Mouse (Mus musculus): ENCODE measurements around the gene Pnpla2.

The Pnpla2 gene

DNA sequence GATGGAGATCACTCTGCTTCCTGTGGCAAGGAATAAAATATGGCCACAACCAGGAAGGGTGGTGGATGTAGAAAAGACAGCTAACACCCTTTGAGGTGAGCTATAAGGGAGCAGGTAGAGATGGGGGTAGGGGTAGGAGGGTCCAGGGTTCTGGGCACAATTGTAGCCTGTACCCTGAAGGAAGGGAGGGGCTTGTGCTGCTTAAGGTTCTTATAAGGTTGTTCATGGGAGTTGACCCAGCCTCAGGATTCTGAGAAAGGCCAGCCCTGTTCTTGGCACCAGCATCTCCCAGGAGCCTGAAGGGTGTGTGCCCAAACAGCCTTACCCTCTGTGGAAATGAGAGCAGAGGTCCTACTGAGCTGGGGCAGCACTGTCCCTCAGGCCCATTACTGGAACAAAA, 3.1 kb upstream of the Pnpla2 start:
- DNase-seq = no peak

DNA sequence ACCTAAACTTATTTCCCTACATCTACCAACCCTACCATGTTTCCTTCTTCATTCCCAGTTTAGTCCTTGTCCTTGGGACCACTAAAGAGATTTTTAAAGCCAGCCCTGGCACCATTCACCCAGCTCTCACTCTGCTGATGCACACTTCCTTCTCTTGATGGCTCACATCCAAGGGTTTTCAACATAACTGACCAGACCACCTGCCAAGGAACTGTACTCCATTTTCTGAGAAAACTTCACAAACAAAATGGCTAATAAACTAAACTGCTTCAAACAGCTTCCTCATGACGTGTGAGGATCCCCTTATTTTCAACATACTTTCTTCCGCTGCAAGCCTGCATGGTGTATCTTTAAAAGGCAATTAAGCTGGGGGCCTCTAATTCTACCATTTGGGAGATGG, 1.4 kb upstream of the Pnpla2 start:
- no peak for DNase-seq

GRCm38 (mm10) chr7:141455610-141456314, 764 bp downstream of the Pnpla2 start:
- peak; percentile 60 for DNase-seq

DNA sequence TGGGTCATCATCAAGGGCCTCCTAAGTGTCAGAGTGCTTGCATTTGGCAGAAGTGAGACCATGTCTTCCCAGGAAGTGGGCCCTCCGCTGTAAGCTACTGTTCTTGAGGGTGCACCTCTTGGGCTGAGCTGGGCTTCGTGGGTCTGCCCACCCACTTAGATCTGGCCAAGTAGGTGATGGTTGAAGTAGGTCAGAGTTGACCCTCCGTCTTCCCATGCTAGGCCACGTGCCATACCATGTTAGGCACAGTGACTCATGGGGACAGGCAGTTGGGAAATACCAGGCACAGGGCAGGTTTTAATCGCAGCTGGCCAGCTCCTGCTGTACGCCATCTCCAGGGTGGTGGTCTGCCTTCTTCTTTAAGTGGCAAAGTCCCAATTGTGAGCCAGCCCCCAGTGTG, 1.7 kb downstream of the Pnpla2 start:
- DNase-seq = peak; percentile 9

GRCm38 (mm10) chr7:141457236-141457635, 2.2 kb downstream of the Pnpla2 start:
- DNase-seq = peak; percentile 11

DNA sequence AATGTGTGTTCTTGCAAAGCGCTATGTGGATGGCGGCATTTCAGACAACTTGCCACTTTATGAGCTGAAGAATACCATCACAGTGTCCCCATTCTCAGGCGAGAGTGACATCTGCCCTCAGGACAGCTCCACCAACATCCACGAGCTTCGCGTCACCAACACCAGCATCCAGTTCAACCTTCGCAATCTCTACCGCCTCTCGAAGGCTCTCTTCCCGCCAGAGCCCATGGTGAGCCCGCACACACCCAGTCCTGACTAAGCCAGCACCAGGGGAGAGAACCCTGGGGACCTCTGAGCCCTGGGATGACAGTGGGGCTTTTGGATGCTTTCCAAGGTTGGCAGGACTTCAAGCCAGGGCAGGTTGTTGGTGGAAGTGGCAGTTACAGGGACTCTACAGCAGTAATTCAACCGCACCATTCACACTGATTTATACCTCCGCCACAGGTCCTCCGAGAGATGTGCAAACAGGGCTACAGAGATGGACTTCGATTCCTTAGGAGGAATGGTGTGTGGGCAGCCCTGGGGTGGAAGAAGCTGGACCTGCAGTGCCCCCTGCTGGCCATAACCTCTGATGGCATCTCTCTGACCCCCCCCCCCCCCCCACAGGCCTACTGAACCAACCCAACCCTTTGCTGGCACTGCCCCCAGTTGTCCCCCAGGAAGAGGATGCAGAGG, 3.1 kb downstream of the Pnpla2 start:
- DNase-seq = peak; percentile 81

- no peak for DNase-seq
Observed at GRCm38 (mm10) chr7:141458661-141459060, 3.7 kb downstream of the Pnpla2 start.

GRCm38 (mm10) chr7:141459301-141459711, 4.3 kb downstream of the Pnpla2 start:
- peak; percentile 18 for DNase-seq

GRCm38 (mm10) chr7:141460001-141460390, 5.0 kb downstream of the Pnpla2 start:
- no peak for DNase-seq

- no peak for DNase-seq
Observed at GRCm38 (mm10) chr7:141460391-141461113, 5.6 kb downstream of the Pnpla2 start, which contains the start of gene Cracr2b. Gene Cracr2b, plus strand, starts transcription at chr7:141461094.

DNA sequence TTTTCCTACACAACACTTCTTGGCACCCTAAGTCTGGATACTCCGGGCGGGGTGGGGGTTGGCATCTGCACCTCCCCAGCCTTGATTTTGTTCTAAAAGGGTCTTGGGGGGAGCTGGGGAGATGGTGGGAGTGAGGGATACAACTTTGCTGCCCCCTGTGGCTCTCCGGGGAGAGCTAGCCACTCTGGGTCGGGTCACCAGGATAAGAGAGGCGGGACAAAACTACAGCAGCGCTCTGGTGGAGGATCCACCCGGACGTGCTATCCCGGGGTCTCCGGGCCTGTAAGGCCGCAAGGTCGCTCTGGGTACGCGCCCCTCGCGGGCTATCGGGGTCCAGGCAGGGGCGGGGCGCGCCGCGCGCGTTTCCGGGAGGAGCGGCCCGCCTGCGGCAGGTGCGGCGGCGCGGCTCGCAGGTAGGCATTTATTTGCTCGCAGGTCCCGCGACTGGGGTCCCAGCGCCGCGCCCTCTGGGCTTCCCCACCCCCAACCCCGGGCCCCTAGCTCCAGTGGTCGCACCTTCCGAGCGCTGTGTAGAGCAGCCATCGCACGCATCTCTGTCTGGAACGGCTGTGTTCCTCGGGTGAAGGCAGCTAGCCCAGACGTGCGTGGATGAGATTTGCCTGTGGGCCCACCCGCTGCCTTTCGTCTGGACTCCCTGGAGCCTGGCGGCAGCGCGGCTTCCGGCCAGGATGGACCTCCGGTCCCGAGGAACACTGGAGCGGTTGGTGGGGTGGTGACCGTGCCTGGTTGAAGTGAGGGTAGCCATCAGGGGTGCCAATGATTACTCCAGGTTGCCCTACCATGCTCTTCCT, 6.7 kb downstream of the Pnpla2 start:
- peak; percentile 60 for DNase-seq

GRCm38 (mm10) chr7:141462333-141462821, 7.4 kb downstream of the Pnpla2 start:
- no peak for DNase-seq

- DNase-seq = no peak
Observed at GRCm38 (mm10) chr7:141463824-141464602, 9.0 kb downstream of the Pnpla2 start.

DNA sequence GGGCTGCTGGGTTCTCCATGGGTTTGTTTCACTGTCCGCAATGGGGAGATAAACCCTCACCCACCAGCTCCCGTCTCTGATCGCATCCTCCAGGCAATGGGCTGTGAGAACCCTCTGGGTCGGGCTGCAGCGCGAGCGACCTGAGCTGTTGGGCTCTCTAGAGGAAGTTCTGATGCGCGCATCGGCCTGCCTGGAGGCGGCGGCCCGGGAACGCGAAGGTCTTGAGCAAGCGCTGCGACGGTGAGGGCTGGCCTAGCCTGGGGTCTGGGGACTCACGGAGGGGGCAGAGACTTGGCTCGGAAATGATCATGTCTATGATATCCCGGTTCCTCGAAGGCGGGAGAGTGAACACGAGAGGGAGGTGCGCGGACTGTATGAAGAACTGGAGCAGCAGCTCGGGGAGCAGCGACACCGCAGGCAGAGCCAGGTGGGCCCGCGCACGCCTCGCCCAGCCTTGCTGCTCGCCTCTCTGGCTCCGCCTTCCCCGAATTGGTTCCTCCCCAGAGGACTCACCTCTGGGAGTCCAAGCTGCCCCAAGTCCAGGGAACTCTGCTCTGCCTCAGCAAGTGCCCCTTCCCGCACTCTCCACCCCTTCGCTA, 9.7 kb downstream of the Pnpla2 start:
- DNase-seq = peak; percentile 76

GRCm38 (mm10) chr7:141465388-141466044, 10.5 kb downstream of the Pnpla2 start:
- peak; percentile 21 for DNase-seq

DNA sequence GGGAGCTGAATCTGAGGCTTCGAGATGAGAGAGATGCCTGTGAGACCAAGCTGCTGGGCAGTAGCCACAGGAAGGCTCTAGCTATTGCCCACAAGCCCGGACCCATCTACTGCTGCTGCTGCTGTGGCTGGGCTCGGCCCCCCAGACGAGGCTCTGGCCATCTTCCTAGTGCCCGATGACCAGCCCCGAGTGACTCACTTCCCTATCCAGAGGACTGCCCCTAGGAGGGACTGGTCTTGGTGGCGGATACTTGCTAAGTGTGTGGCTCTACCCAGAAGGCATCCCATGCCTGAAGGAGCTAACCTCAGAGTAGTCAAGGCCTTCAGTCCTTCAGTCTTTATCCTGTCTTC, 11.0 kb downstream of the Pnpla2 start:
- DNase-seq = no peak

DNA sequence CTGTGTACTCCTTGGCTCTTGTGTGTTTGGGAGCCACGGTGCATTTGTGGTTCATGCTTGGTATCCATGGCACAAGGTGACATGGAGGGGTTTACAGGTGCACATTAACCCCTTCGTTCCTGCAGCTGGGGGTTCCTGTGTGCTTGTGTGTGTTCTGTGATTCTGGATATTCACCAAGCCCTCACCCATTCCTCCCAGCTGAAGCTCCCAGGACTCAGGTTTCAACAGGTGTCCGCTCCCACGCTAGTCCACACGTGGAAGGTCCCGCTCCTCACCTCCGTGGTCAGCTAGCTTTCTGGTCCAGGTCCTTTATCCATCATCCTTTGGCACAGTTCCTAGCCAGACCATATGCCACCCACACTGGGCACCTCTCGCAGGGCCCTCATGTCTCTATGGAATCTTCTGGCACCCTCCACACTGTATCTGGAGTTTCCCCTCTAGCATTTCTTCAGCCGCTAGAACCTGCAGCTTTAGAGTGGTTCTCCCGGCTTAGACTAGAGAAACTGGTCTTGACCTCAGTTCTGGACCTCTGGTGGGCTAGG, 11.7 kb downstream of the Pnpla2 start:
- no peak for DNase-seq

DNA sequence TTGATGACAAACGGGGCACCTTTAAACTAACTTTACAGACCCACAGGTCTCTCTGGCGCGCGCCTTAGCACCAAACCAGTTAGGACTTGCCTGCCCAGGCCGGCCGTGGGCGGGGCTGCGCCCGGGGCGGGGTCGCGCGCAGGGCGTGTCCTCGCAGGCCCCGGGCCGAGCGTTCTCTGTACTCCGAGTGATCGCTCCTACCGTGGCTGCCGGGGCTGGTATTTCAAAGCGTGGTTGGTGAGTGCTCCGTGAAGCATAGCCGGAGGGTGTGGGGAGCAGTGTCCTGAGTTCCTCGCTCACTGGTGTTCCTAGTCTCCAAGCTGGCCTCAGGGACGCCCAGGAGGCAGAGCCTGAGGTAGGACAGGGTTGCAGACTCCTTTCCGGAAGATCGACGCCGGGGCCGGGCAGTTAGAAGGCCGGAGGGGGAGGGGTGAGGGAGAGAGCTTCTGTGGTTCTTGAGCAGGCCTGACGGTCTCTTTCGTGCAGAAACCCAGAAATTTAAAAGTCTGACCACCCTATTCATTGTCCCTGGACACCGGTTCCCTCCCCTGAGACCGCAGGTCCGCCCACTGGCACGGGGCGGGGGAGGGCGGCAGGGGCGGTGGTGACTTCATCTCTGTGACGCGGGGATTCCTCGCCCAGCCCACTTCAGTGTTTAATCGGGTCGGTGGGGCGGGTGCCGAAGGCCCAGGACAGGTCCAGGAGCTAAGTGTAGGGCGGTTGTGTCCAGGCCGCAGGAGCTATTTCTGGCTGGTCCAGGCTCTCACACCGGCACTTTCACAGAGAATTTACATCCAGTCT, 12.4 kb downstream of the Pnpla2 start, which contains the start of gene Cd151:
Gene Cd151, plus strand, starts transcription at position 163 of the 801 bp plus-strand sequence.
- peak; percentile 79 for DNase-seq

DNA sequence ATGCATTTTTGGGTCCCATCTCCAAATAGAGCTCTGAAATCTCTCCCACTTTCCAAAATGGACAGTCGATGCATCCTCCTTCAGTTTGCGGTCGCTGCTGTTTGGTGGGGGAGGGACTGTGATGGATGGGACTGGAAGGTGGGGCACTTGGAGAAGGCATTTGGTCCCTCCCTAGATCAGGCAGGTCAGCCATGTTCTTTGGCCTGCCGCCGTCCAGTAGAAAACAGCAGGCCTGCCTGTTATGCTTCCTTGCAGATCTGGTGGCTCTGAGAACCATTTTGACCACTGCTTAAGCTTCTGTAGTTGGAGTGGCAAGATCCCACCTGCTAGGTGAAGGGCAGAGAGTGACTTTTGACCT, 13.1 kb downstream of the Pnpla2 start:
- DNase-seq = no peak

Measured in thymus, postnatal 4 days (tissue).